Mouse (Mus musculus) T-helper 2 cell (primary cell): ENCODE data around the gene Zfp512.
"Not testable (repeated sequence)": the region's sequence is repeated elsewhere in the genome, so short reads cannot be mapped to it uniquely, and the experiment has no call there.

ENCODE experiments used
- in situ Hi-C: fragments of 300-600 bp; cut with MboI, MseI; formaldehyde crosslinking; loops from one replicate; pipeline ENCODE4 v1.15.1; 2025; ENCODE audit warnings: high pct_unique_total_duplicates

The Zfp512 gene

GRCm38 (mm10) chr5:31451878-31452561 is at the start of gene Zfp512:
Gene Zfp512, plus strand, starts transcription at chr5:31452431.
- in situ Hi-C loops, result no loop called here

GRCm38 (mm10) chr5:31434727-31435126 is 17.5 kb upstream of the Zfp512 start:
- in situ Hi-C loops, result not testable (repeated sequence)

GRCm38 (mm10) chr5:31451336-31451735 is 895 bp upstream of the Zfp512 start:
- in situ Hi-C loops, result no loop called here

GRCm38 (mm10) chr5:31452562-31452878 is 289 bp downstream of the Zfp512 start:
- in situ Hi-C loops, result no loop called here

- in situ Hi-C loops, result no loop called here
Measured at GRCm38 (mm10) chr5:31452886-31453410, 717 bp downstream of the Zfp512 start.

GRCm38 (mm10) chr5:31467798-31468197 is 15.6 kb downstream of the Zfp512 start:
- in situ Hi-C loops, result no loop called here

- in situ Hi-C loops, result no loop called here
Measured at GRCm38 (mm10) chr5:31469711-31470110, 17.5 kb downstream of the Zfp512 start.

GRCm38 (mm10) chr5:31470334-31470733 is 18.1 kb downstream of the Zfp512 start:
- in situ Hi-C loops, result no loop called here

- in situ Hi-C loops, result no loop called here
Measured at GRCm38 (mm10) chr5:31480536-31480935, 28.3 kb downstream of the Zfp512 start.

- in situ Hi-C loops, result no loop called here
Measured at GRCm38 (mm10) chr5:31485440-31485839, 33.2 kb downstream of the Zfp512 start, which contains the start of gene 4930548H24Rik. Gene 4930548H24Rik, plus strand, starts transcription at chr5:31485740.

GRCm38 (mm10) chr5:31487889-31488288 is 35.7 kb downstream of the Zfp512 start:
- in situ Hi-C loops, result no loop called here

GRCm38 (mm10) chr5:31489116-31489769 is 37.0 kb downstream of the Zfp512 start:
- in situ Hi-C loops, result no loop called here

GRCm38 (mm10) chr5:31492031-31492430 is 39.8 kb downstream of the Zfp512 start:
- in situ Hi-C loops, result no loop called here

GRCm38 (mm10) chr5:31494513-31495297 is 42.5 kb downstream of the Zfp512 start, which contains the start of gene Gpn1:
Gene Gpn1, plus strand, starts transcription at chr5:31494741.
- in situ Hi-C loops, result no loop called here

GRCm38 (mm10) chr5:31504843-31505242 is 52.6 kb downstream of the Zfp512 start:
- in situ Hi-C loops, result no loop called here

GRCm38 (mm10) chr5:31512481-31512880 is 60.2 kb downstream of the Zfp512 start:
- in situ Hi-C loops, result no loop called here

- in situ Hi-C loops, result loop anchor here (10.0 kb wide), 1 partner anchor 336 kb away; the partner anchor contains the start of gene Gtf3c2
Measured at GRCm38 (mm10) chr5:31520556-31520955, 68.3 kb downstream of the Zfp512 start.

GRCm38 (mm10) chr5:31526354-31527116 is 74.3 kb downstream of the Zfp512 start, which contains the start of gene Slc4a1ap:
Gene Slc4a1ap, plus strand, starts transcription at chr5:31526995.
- in situ Hi-C loops, result loop anchor here (10.0 kb wide), 1 partner anchor 342 kb away; the partner anchor contains the start of gene Gtf3c2

- in situ Hi-C loops, result loop anchor here (10.0 kb wide), 1 partner anchor 342 kb away; the partner anchor contains the start of gene Gtf3c2
Measured at GRCm38 (mm10) chr5:31527117-31527680, 75.0 kb downstream of the Zfp512 start.

GRCm38 (mm10) chr5:31527707-31528106 is 75.5 kb downstream of the Zfp512 start, which contains the start of gene Supt7l:
Gene Supt7l, minus strand, starts transcription at chr5:31527807.
- in situ Hi-C loops, result loop anchor here (10.0 kb wide), 1 partner anchor 343 kb away; the partner anchor contains the start of gene Gtf3c2
